Comparison of ENCODE assay signal across 11 mouse cellular contexts in genomic region chr2:163675662-163676061, GRCm38 (mm10). TPM values are rescaled to one million over a fixed set of nuclear protein-coding genes. Genes with fewer than 3 reads are reported as not detected.
DNase-seq lines count a peak whose midpoint lies in the region; ATAC-seq and TF ChIP-seq lines count a peak whose summit lies in the region.
"Had no signal": no experiment of that assay in that cellular context is flagged by ENCODE, and none has a peak within 500 bp of the region (broad histone marks: within the 10 kb centered on the region; RNA-seq: fewer than 3 reads in every experiment).

No protein-coding gene starts in this region.

- no peak overlapping the region for H3K9ac ChIP-seq in kidney, embryonic 15.5 days
- H3K9ac ChIP-seq in neural tube, embryonic 13.5 days, result no peak overlapping the region
- H3K9ac ChIP-seq in stomach, embryonic 15.5 days, result no peak overlapping the region
- H3K9ac ChIP-seq: forebrain, embryonic 12.5 days; hindbrain, embryonic 15.5 days had no signal

- 0 out of 2 replicates have a peak, but pooled peaks cover 3% of the 10 kb centered on the region for H3K36me3 ChIP-seq in kidney, embryonic 15.5 days
- H3K36me3 ChIP-seq in neural tube, embryonic 13.5 days, result no peaks in the 10 kb centered on the region
- no peaks in the 10 kb centered on the region for H3K36me3 ChIP-seq in stomach, embryonic 15.5 days
- H3K36me3 ChIP-seq: forebrain, embryonic 12.5 days; hindbrain, embryonic 15.5 days had no signal

- H3K4me1 ChIP-seq in cerebellum, adult 2 months (ENCODE audit: control insufficient read depth, insufficient read depth, low read length), result peaks cover 27% of the 10 kb centered on the region
- H3K4me1 ChIP-seq in kidney, embryonic 15.5 days, result peaks cover 35% of the 10 kb centered on the region
- peaks cover 24% of the 10 kb centered on the region for H3K4me1 ChIP-seq in neural tube, embryonic 13.5 days (replicated peaks)
- H3K4me1 ChIP-seq in stomach, embryonic 15.5 days, result peaks cover 29% of the 10 kb centered on the region

- H3K27me3 ChIP-seq in cerebellum, adult 2 months (ENCODE audit: control insufficient read depth, insufficient read depth, low read length), result no peaks in the 10 kb centered on the region
- H3K27me3 ChIP-seq in kidney, embryonic 15.5 days, result no peaks in the 10 kb centered on the region
- no peaks in the 10 kb centered on the region for H3K27me3 ChIP-seq in neural tube, embryonic 13.5 days
- H3K27me3 ChIP-seq in stomach, embryonic 15.5 days (replicated peaks), result no peaks in the 10 kb centered on the region
- H3K27me3 ChIP-seq: forebrain, embryonic 12.5 days; hindbrain, embryonic 15.5 days had no signal

- DNase-seq in cerebellum, adult 2 months, result peak in 1 of 2 experiments; percentile 48
- no peak for DNase-seq in cerebellum, adult 9-11 months
- DNase-seq in kidney, adult 11 months, result no peak
- no peak for DNase-seq in neural tube, embryonic 10.5 days (ENCODE audit: extremely low spot score, low spot score)
- DNase-seq in adipocyte (ENCODE audit: low spot score), result no peak
- DNase-seq: adrenal gland, adult 8-10 months had no signal

- no peak for TF ChIP-seq POLR2A in cerebellum, adult 2 months (IDR thresholded peaks at IDR 0.05; ENCODE audit: borderline replicate concordance, insufficient read depth, low read length)

- H3K4me3 ChIP-seq in cerebellum, adult 2 months (replicated peaks; ENCODE audit: insufficient read depth, low read depth, low read length), result no peak overlapping the region
- H3K4me3 ChIP-seq in kidney, embryonic 15.5 days (replicated peaks), result no peak overlapping the region
- no peak overlapping the region for H3K4me3 ChIP-seq in neural tube, embryonic 13.5 days
- no peak overlapping the region for H3K4me3 ChIP-seq in stomach, embryonic 15.5 days (replicated peaks)
- H3K4me3 ChIP-seq: forebrain, embryonic 12.5 days; hindbrain, embryonic 15.5 days had no signal

- no peaks in the 10 kb centered on the region for H3K9me3 ChIP-seq in kidney, embryonic 15.5 days (replicated peaks)
- no peaks in the 10 kb centered on the region for H3K9me3 ChIP-seq in neural tube, embryonic 13.5 days
- no peaks in the 10 kb centered on the region for H3K9me3 ChIP-seq in stomach, embryonic 15.5 days
- H3K9me3 ChIP-seq: forebrain, embryonic 12.5 days; hindbrain, embryonic 15.5 days had no signal

- peak overlapping the region; percentile 71 for H3K27ac ChIP-seq in cerebellum, adult 2 months (ENCODE audit: insufficient read depth, low read length)
- peak overlapping the region; percentile 79 for H3K27ac ChIP-seq in kidney, embryonic 15.5 days
- H3K27ac ChIP-seq in neural tube, embryonic 13.5 days (replicated peaks), result peak overlapping the region; percentile 28; the same call in 1 of the 2 replicates
- peak overlapping the region; percentile 60 for H3K27ac ChIP-seq in stomach, embryonic 15.5 days
- H3K27ac ChIP-seq: forebrain, embryonic 12.5 days; hindbrain, embryonic 15.5 days had no signal

- H3K4me2 ChIP-seq in kidney, embryonic 15.5 days, result no peak overlapping the region
- no peak overlapping the region for H3K4me2 ChIP-seq in neural tube, embryonic 13.5 days
- peak overlapping the region; percentile 1; the same call in 1 of the 2 replicates for H3K4me2 ChIP-seq in stomach, embryonic 15.5 days
- H3K4me2 ChIP-seq: forebrain, embryonic 12.5 days; hindbrain, embryonic 15.5 days had no signal

- no peak for ATAC-seq in kidney, embryonic 15.5 days (replicated peaks; ENCODE audit: low FRiP score)
- ATAC-seq in neural tube, embryonic 13.5 days (ENCODE audit: low read depth), result no peak
- no peak for ATAC-seq in stomach, embryonic 15.5 days (ENCODE audit: insufficient read depth, low FRiP score, low read depth)

- 11% methylated on average over 6 of the region's 6 CpGs for WGBS in cerebellum, adult 2 months
- 59% methylated on average over 6 of the region's 6 CpGs for WGBS in kidney, embryonic 15.5 days
- WGBS in neural tube, embryonic 13.5 days, result 85% methylated on average over 6 of the region's 6 CpGs
- WGBS in stomach, embryonic 15.5 days, result 35% methylated on average over 6 of the region's 6 CpGs

- no peak for TF ChIP-seq CTCF in cerebellum, adult 2 months (IDR thresholded peaks at IDR 0.05; ENCODE audit: borderline replicate concordance, insufficient read depth, low read depth, low read length)

RNA-seq across cellular contexts. Expression of gene Pkig, which starts 17.5 kb away (rescaled TPM):
- 49.6 and 57.4 TPM in 2 replicates for polyA plus RNA-seq in cerebellum, adult 2 months (2012; rRNA removed)
- 167 and 174 TPM in 2 replicates for polyA plus RNA-seq in kidney, embryonic 15.5 days (2015; fragmentation: Nextera tagmentation; extraction: Ambion mirVana)
- polyA plus RNA-seq in neural tube, embryonic 13.5 days (2015; fragmentation: Nextera tagmentation; extraction: Ambion mirVana), result 116 and 123 TPM in 2 replicates
- polyA plus RNA-seq in stomach, embryonic 15.5 days (2015; fragmentation: Nextera tagmentation; extraction: Ambion mirVana), result 105 and 117 TPM in 2 replicates

RNA-seq across cellular contexts. Expression of gene Serinc3, which starts 30.7 kb away (rescaled TPM):
- polyA plus RNA-seq in cerebellum, adult 2 months (2012; rRNA removed), result 162 and 179 TPM in 2 replicates
- 43.7 and 44.0 TPM in 2 replicates for polyA plus RNA-seq in kidney, embryonic 15.5 days (2015; fragmentation: Nextera tagmentation; extraction: Ambion mirVana)
- 36.8 and 39.1 TPM in 2 replicates for polyA plus RNA-seq in neural tube, embryonic 13.5 days (2015; fragmentation: Nextera tagmentation; extraction: Ambion mirVana)
- 46.3 and 49.1 TPM in 2 replicates for polyA plus RNA-seq in stomach, embryonic 15.5 days (2015; fragmentation: Nextera tagmentation; extraction: Ambion mirVana)

Comparison
In these comparisons a context has a peak if more than half of its experiments do, and no peak if none do; other contexts are left out.
1. H3K27ac ChIP-seq: peak in every context shown above with its lines; median percentile 79 in kidney, embryonic 15.5 days; 71 in cerebellum, adult 2 months; 60 in stomach, embryonic 15.5 days; 28 in neural tube, embryonic 13.5 days.